ENCODE assay signal across 37 mouse cellular contexts in the genomic region with DNA sequence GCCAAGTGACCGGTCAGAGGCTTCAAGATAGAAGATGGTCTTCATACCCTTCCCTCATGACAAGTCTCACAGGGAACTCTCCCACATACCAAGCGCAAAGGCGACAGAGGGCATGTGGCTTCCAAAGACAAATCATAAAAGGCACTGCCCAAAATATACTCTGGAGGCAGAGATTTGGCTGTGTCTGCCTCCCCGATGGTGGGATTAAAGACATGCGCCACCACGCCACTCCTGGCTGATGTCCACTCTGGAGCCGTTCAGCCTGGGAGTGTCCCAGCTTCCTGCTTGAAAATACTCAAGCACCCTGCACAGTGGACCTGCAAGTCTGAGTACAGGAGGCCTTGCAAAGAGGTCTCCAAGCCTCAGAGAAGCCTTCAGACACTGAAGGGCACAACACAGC. TPM values are rescaled to one million over a fixed set of nuclear protein-coding genes. Genes with fewer than 3 reads are reported as not detected.
A peak's percentile ranks its signal among the peaks of the same experiment; 100 is the strongest.
DNase-seq lines count a peak whose midpoint lies in the region; ATAC-seq and TF ChIP-seq lines count a peak whose summit lies in the region.
"Had no signal": no experiment of that assay in that cellular context is flagged by ENCODE, and none has a peak within 500 bp of the region (broad histone marks: within the 10 kb centered on the region; RNA-seq: fewer than 3 reads in every experiment).

No protein-coding gene starts in this region.

- no peaks in the 10 kb centered on the region for H3K9me3 ChIP-seq in hindbrain, embryonic 15.5 days
- no peaks in the 10 kb centered on the region for H3K9me3 ChIP-seq in hindbrain, embryonic 12.5 days (replicated peaks)
- no peaks in the 10 kb centered on the region for H3K9me3 ChIP-seq in midbrain, embryonic 13.5 days
- no peaks in the 10 kb centered on the region for H3K9me3 ChIP-seq in midbrain, embryonic 14.5 days (ENCODE audit: control insufficient read depth, low read length)
- no peaks in the 10 kb centered on the region for H3K9me3 ChIP-seq in midbrain, postnatal 0 days (ENCODE audit: low read length)
- H3K9me3 ChIP-seq: heart, embryonic 10.5 days; heart, embryonic 15.5 days; hindbrain, embryonic 13.5 days; intestine, embryonic 15.5 days had no signal

- no peaks in the 10 kb centered on the region for H3K36me3 ChIP-seq in hindbrain, embryonic 15.5 days
- H3K36me3 ChIP-seq in hindbrain, embryonic 12.5 days, result no peaks in the 10 kb centered on the region
- H3K36me3 ChIP-seq in midbrain, embryonic 13.5 days, result no peaks in the 10 kb centered on the region
- H3K36me3 ChIP-seq in midbrain, embryonic 14.5 days (ENCODE audit: control insufficient read depth, insufficient read depth, low read length), result no peaks in the 10 kb centered on the region
- H3K36me3 ChIP-seq in midbrain, postnatal 0 days (ENCODE audit: insufficient read depth, low read length), result no peaks in the 10 kb centered on the region
- H3K36me3 ChIP-seq: heart, embryonic 10.5 days; heart, embryonic 15.5 days; hindbrain, embryonic 13.5 days; intestine, embryonic 15.5 days had no signal

- H3K9ac ChIP-seq in hindbrain, embryonic 15.5 days, result no peak overlapping the region
- H3K9ac ChIP-seq in hindbrain, embryonic 12.5 days, result no peak overlapping the region
- H3K9ac ChIP-seq in midbrain, embryonic 13.5 days (replicated peaks), result 0 out of 2 replicates have a peak overlapping the region, but pooled peaks have one; percentile 29
- H3K9ac ChIP-seq in midbrain, embryonic 14.5 days (replicated peaks; ENCODE audit: low read length), result no peak overlapping the region
- no peak overlapping the region for H3K9ac ChIP-seq in midbrain, postnatal 0 days (replicated peaks; ENCODE audit: low read length, poor library complexity, severe bottlenecking)
- H3K9ac ChIP-seq: heart, embryonic 15.5 days; hindbrain, embryonic 13.5 days; intestine, embryonic 15.5 days; liver, embryonic 14.5 days had no signal

- H3K4me2 ChIP-seq in hindbrain, embryonic 15.5 days, result no peak overlapping the region
- no peak overlapping the region for H3K4me2 ChIP-seq in hindbrain, embryonic 12.5 days (replicated peaks)
- H3K4me2 ChIP-seq in midbrain, embryonic 13.5 days (replicated peaks), result no peak overlapping the region
- no peak overlapping the region for H3K4me2 ChIP-seq in midbrain, embryonic 14.5 days (ENCODE audit: low read length)
- no peak overlapping the region for H3K4me2 ChIP-seq in midbrain, postnatal 0 days (ENCODE audit: low read depth, low read length, poor library complexity, severe bottlenecking)
- H3K4me2 ChIP-seq: heart, embryonic 15.5 days; hindbrain, embryonic 13.5 days; intestine, embryonic 15.5 days had no signal

- ATAC-seq in hindbrain, embryonic 15.5 days (ENCODE audit: low FRiP score, low read depth), result no peak
- ATAC-seq in hindbrain, embryonic 12.5 days (ENCODE audit: low FRiP score), result no peak
- ATAC-seq in midbrain, embryonic 13.5 days, result no peak
- no peak for ATAC-seq in midbrain, embryonic 14.5 days (ENCODE audit: low FRiP score, low TSS enrichment)
- ATAC-seq in midbrain, postnatal 0 days (ENCODE audit: low FRiP score), result no peak
- ATAC-seq: CD4-positive, CD25-positive, alpha-beta regulatory T cell, adult 4 months; intestine, embryonic 15.5 days had no signal

- H3K27ac ChIP-seq in hindbrain, embryonic 15.5 days (replicated peaks), result 0 out of 2 replicates have a peak overlapping the region, but pooled peaks have one; percentile 35
- H3K27ac ChIP-seq in hindbrain, embryonic 12.5 days, result no peak overlapping the region
- 0 out of 2 replicates have a peak overlapping the region, but pooled peaks have one; percentile 6 for H3K27ac ChIP-seq in midbrain, embryonic 13.5 days
- no peak overlapping the region for H3K27ac ChIP-seq in midbrain, embryonic 14.5 days (replicated peaks; ENCODE audit: low read depth, low read length)
- 0 out of 2 replicates have a peak overlapping the region, but pooled peaks have one; percentile 52 for H3K27ac ChIP-seq in midbrain, postnatal 0 days (ENCODE audit: low read depth, low read length)
- H3K27ac ChIP-seq: heart, embryonic 10.5 days; heart, embryonic 15.5 days; intestine, embryonic 15.5 days; liver, embryonic 14.5 days; macrophage had no signal

- H3K27me3 ChIP-seq in hindbrain, embryonic 15.5 days, result no peaks in the 10 kb centered on the region
- no peaks in the 10 kb centered on the region for H3K27me3 ChIP-seq in hindbrain, embryonic 12.5 days
- H3K27me3 ChIP-seq in midbrain, embryonic 13.5 days, result no peaks in the 10 kb centered on the region
- no peaks in the 10 kb centered on the region for H3K27me3 ChIP-seq in midbrain, embryonic 14.5 days (ENCODE audit: control insufficient read depth, insufficient read depth, low read length)
- no peaks in the 10 kb centered on the region for H3K27me3 ChIP-seq in midbrain, postnatal 0 days (ENCODE audit: insufficient read depth, low read length)

- DNase-seq in cerebellum, postnatal 10 days, result peak; percentile 49 to 52
- DNase-seq in cerebellum, adult 11 months, result no peak
- no peak for DNase-seq in midbrain, embryonic 14.5 days
- DNase-seq in midbrain, postnatal 0 days (ENCODE audit: low spot score), result no peak
- DNase-seq: adrenal gland, postnatal 25 days; gastrocnemius, postnatal 25 days; heart, adult 11 months; kidney, adult 2 months; kidney, postnatal 36 days; liver; lung, adult 2 months; lung, postnatal 10 days; thymus, adult 2 months; thymus, postnatal 36 days had no signal

- 91% methylated on average over 7 of the region's 7 CpGs for WGBS in hindbrain, embryonic 15.5 days
- 94% methylated on average over 7 of the region's 7 CpGs for WGBS in hindbrain, embryonic 12.5 days
- WGBS in midbrain, embryonic 13.5 days, result 90% methylated on average over 7 of the region's 7 CpGs
- WGBS in midbrain, embryonic 14.5 days, result 91% methylated on average over 7 of the region's 7 CpGs
- 88% methylated on average over 7 of the region's 7 CpGs for WGBS in midbrain, postnatal 0 days

- no peak for TF ChIP-seq CTCF in midbrain, postnatal 0 days (IDR thresholded peaks at IDR 0.05)

- peaks cover 19% of the 10 kb centered on the region for H3K4me1 ChIP-seq in hindbrain, embryonic 15.5 days (replicated peaks)
- peaks cover 9% of the 10 kb centered on the region for H3K4me1 ChIP-seq in hindbrain, embryonic 12.5 days
- peaks cover 19% of the 10 kb centered on the region for H3K4me1 ChIP-seq in midbrain, embryonic 13.5 days (replicated peaks)
- peaks cover 16% of the 10 kb centered on the region for H3K4me1 ChIP-seq in midbrain, embryonic 14.5 days (ENCODE audit: control insufficient read depth, insufficient read depth, low read length)
- peaks cover 13% of the 10 kb centered on the region; the same call in 1 of the 2 replicates for H3K4me1 ChIP-seq in midbrain, postnatal 0 days (ENCODE audit: insufficient read depth, low read length)

- no peak overlapping the region for H3K4me3 ChIP-seq in hindbrain, embryonic 15.5 days
- H3K4me3 ChIP-seq in hindbrain, embryonic 12.5 days, result no peak overlapping the region
- no peak overlapping the region for H3K4me3 ChIP-seq in midbrain, embryonic 13.5 days (replicated peaks)
- no peak overlapping the region for H3K4me3 ChIP-seq in midbrain, embryonic 14.5 days (replicated peaks; ENCODE audit: low read depth, low read length)
- no peak overlapping the region for H3K4me3 ChIP-seq in midbrain, postnatal 0 days (ENCODE audit: low read depth, low read length)
- H3K4me3 ChIP-seq: erythroblast, embryonic 14.5 days; heart, embryonic 10.5 days; heart, embryonic 15.5 days; hindbrain, embryonic 13.5 days; intestine, embryonic 15.5 days had no signal

RNA-seq across cellular contexts. Expression of gene Ficd, which starts 4.4 kb away (rescaled TPM):
- polyA plus RNA-seq in hindbrain, embryonic 15.5 days (2015; fragmentation: Nextera tagmentation; extraction: Ambion mirVana), result 10.6 and 10.9 TPM in 2 replicates
- polyA plus RNA-seq in hindbrain, embryonic 12.5 days (2016; fragmentation: Nextera tagmentation; extraction: Ambion mirVana), result 7.6 and 7.8 TPM in 2 replicates
- 7.2 and 7.8 TPM in 2 replicates for polyA plus RNA-seq in midbrain, embryonic 13.5 days (2015; fragmentation: Nextera tagmentation; extraction: Ambion mirVana)
- 6.7 TPM in 2 replicates for polyA plus RNA-seq in midbrain, embryonic 14.5 days (2014; fragmentation: Nextera tagmentation; extraction: Ambion mirVana)
- 11.5 and 15.4 TPM in 2 replicates for total RNA-seq in midbrain, postnatal 0 days (2014; rRNA removed)
- 8.7 and 9.0 TPM in 2 replicates for polyA plus RNA-seq in midbrain, postnatal 0 days (2015; fragmentation: Nextera tagmentation; extraction: Ambion mirVana)

RNA-seq across cellular contexts. Expression of gene 1700069L16Rik, which starts 6.6 kb away (rescaled TPM):
- not detected in 2 replicates for polyA plus RNA-seq in hindbrain, embryonic 15.5 days (2015; fragmentation: Nextera tagmentation; extraction: Ambion mirVana)
- polyA plus RNA-seq in hindbrain, embryonic 12.5 days (2016; fragmentation: Nextera tagmentation; extraction: Ambion mirVana), result not detected in 2 replicates
- polyA plus RNA-seq in midbrain, embryonic 13.5 days (2015; fragmentation: Nextera tagmentation; extraction: Ambion mirVana), result not detected in 2 replicates
- polyA plus RNA-seq in midbrain, embryonic 14.5 days (2014; fragmentation: Nextera tagmentation; extraction: Ambion mirVana), result not detected in 2 replicates
- not detected in 2 replicates for total RNA-seq in midbrain, postnatal 0 days (2014; rRNA removed)
- polyA plus RNA-seq in midbrain, postnatal 0 days (2015; fragmentation: Nextera tagmentation; extraction: Ambion mirVana), result not detected in 2 replicates
- total RNA-seq: adrenal gland, postnatal 25 days; gastrocnemius, adult 18-20 months; gastrocnemius, postnatal 25 days; heart, postnatal 25 days; layer of hippocampus, adult 8-10 months; layer of hippocampus, postnatal 25 days; left cerebral cortex, postnatal 10 days; megakaryocyte-erythroid progenitor cell, adult 5-6 weeks had no signal
- polyA plus RNA-seq: CD4-positive, CD25-positive, alpha-beta regulatory T cell, adult 4 months; embryonic facial prominence, embryonic 14.5 days; erythroblast, embryonic 14.5 days; forebrain, embryonic 11.5 days; frontal cortex, adult 2 months; heart, embryonic 10.5 days; heart, embryonic 15.5 days; hindbrain, embryonic 13.5 days; intestine, embryonic 15.5 days; kidney, adult 2 months; kidney, embryonic 16.5 days; limb, embryonic 11.5 days; liver, embryonic 14.5 days; lung, adult 2 months; macrophage; neural tube, embryonic 11.5 days; thymus, adult 2 months had no signal

RNA-seq across cellular contexts. Expression of gene Sart3, which starts 41.1 kb away (rescaled TPM):
- 45.7 and 47.4 TPM in 2 replicates for polyA plus RNA-seq in hindbrain, embryonic 15.5 days (2015; fragmentation: Nextera tagmentation; extraction: Ambion mirVana)
- polyA plus RNA-seq in hindbrain, embryonic 12.5 days (2016; fragmentation: Nextera tagmentation; extraction: Ambion mirVana), result 71.9 and 80.6 TPM in 2 replicates
- polyA plus RNA-seq in midbrain, embryonic 13.5 days (2015; fragmentation: Nextera tagmentation; extraction: Ambion mirVana), result 51.1 and 58.5 TPM in 2 replicates
- polyA plus RNA-seq in midbrain, embryonic 14.5 days (2014; fragmentation: Nextera tagmentation; extraction: Ambion mirVana), result 36.4 and 40.1 TPM in 2 replicates
- 44.7 and 51.1 TPM in 2 replicates for total RNA-seq in midbrain, postnatal 0 days (2014; rRNA removed)
- polyA plus RNA-seq in midbrain, postnatal 0 days (2015; fragmentation: Nextera tagmentation; extraction: Ambion mirVana), result 24.8 and 26.5 TPM in 2 replicates

RNA-seq across cellular contexts. Expression of gene Iscu, which starts 41.4 kb away (rescaled TPM):
- 87.6 and 89.9 TPM in 2 replicates for polyA plus RNA-seq in hindbrain, embryonic 15.5 days (2015; fragmentation: Nextera tagmentation; extraction: Ambion mirVana)
- 101 and 106 TPM in 2 replicates for polyA plus RNA-seq in hindbrain, embryonic 12.5 days (2016; fragmentation: Nextera tagmentation; extraction: Ambion mirVana)
- polyA plus RNA-seq in midbrain, embryonic 13.5 days (2015; fragmentation: Nextera tagmentation; extraction: Ambion mirVana), result 93.0 and 101 TPM in 2 replicates
- 87.6 and 92.2 TPM in 2 replicates for polyA plus RNA-seq in midbrain, embryonic 14.5 days (2014; fragmentation: Nextera tagmentation; extraction: Ambion mirVana)
- 65.3 and 65.8 TPM in 2 replicates for total RNA-seq in midbrain, postnatal 0 days (2014; rRNA removed)
- 96.9 and 102 TPM in 2 replicates for polyA plus RNA-seq in midbrain, postnatal 0 days (2015; fragmentation: Nextera tagmentation; extraction: Ambion mirVana)

Comparison
In these comparisons a context has a peak if more than half of its experiments do, and no peak if none do; other contexts are left out.
1. DNase-seq: peak in cerebellum, postnatal 10 days (2 of 2); none in cerebellum, adult 11 months (single experiment), midbrain, embryonic 14.5 days (single experiment) and midbrain, postnatal 0 days (single experiment).
2. H3K27ac ChIP-seq: peak in hindbrain, embryonic 15.5 days (single experiment), midbrain, embryonic 13.5 days (single experiment) and midbrain, postnatal 0 days (single experiment); none in hindbrain, embryonic 12.5 days (single experiment) and midbrain, embryonic 14.5 days (single experiment).